Mouse (Mus musculus): ENCODE data around the gene Zzz3.

The Zzz3 gene

DNA sequence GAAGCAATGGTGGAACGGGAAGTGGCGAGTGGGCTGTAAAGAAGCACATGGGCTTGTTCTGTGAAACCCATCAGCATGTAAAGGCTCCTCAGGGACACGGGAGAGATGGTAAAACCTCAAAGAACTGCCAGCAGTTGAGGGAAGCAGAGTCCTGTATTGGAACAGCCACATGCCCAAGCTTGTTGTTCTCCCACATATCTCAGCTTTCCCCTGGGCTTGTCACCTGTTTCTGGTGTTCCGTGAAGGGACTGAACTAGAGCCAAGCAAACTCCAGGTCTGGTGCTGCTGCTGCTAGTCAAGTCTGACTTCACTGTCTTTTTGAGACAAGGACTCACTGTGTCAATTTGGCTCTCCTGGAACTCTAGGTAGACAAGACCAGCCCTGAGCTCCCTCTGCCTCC, 72.0 kb downstream of the Zzz3 start:
- no peak for DNase-seq (ENCODE audit: low spot score)

DNA sequence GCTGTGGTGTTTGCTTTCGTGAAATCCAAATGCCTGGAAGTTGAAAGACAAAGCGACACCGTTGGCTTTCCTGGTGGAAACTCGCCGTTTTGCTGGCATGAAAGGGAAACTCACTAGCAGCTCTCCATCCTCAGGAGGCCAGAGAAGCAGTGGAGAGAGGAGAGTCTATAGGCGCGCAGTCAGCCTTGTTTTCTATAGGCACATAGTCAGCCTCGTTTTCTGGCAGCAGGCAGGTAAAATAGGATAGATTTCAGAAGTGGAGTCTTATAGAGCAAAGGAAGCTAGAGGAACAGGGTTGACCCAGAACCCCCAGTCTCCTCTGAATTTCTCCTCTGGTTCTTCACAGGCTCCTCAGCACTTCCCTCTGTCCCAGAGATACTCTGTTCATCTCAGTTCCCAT, 72.8 kb downstream of the Zzz3 start:
- DNase-seq (ENCODE audit: low spot score) = no peak

DNA sequence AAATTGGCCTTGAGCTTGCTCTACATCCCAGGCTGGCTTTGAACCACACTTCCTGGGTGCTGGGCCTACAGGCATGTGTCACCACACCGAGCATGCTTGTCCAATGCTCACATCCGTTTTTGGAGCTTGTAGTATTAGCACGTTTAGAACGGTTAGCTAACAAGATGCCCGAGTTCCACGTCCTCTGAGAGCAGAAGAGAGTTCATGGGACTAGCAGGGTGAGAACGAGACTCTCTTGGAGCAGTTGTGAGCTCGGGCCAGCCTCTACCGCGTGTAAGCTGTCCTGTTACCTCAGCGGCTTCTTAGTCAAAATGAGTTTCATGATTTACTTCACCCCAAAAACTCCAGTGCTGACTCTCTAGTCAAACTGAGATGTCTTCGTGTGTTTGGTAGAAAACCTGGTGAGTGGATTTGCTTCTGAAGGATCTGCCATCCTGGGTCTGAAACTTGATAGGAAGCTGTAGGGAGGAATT, 73.3 kb downstream of the Zzz3 start:
- no peak for DNase-seq (ENCODE audit: low spot score)

DNA sequence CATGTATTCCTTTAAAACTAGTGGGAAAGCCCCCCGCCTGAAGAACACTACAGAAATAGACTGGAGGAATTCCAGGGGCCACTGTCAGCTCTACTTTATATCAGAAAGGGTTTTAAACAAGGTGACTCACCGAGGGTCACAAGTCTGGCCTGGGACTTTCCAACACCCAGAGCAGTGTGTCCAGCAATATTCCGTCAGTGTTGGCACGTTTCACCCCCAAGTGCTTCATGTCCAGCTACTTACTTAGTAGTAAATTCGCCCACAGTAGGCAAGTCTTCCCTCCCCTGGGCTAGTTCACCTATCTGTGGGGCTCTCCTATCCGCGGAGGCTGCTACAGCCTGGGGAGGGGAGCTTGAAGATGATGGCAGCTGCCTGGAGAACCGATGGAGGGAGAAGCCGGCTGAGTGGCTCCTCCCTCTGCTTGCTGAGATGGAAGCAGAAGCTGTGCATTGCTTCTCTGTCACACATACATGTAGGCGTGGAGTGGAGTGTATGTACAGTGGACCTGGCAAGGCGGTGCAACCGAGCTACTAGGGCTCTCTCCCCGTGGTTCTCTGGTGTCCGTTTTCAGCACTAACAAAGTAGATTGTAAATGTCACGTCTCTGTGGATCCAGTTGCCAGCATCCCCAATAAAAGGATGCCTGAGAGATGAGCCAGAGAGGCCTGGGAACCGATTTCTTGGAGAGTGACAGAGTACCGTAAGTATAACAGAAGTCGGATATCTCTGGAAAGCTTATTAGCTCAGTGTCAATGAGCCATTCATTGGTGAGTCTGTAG, 74.3 kb downstream of the Zzz3 start:
- DNase-seq (ENCODE audit: low spot score) = no peak

DNA sequence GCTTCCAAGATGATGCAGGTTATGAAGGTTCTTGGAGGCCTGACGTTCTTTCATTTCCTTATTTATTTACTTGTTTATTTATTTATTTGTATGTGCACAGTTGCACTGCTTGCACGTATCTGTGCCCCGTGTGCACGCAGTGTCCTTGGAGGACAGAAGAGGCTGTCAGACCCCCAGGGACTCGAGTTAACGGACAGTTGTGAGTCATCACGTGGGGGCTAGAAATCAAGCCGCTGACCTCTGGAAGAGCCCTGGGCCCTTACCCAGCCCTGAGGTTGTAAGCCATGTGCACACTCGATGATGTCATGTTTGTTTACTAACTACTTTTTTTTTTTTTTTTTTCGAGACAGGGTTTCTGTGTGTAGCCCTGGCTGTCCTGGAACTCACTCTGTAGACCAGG, 75.1 kb downstream of the Zzz3 start:
- DNase-seq (ENCODE audit: low spot score) = no peak

DNA sequence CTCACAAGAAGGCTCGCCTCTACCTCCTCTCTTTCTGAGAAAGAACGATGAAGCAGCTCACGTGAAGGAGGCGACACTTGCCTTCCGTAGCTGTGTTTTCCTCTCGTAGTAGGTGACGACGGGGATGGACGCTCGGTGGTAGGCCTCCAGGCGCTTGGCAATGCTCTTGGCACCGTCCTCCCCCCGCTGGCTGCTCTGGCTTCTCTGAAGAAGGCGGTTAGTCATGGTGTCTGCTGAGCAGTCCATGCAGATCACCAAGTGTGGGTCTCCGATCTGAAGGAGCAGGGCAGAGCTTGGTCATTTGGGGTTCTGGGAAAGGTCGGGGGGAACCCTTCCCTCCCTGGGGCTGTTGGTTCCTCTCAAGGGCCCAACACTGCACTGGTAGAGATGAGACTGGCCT, 77.4 kb downstream of the Zzz3 start:
- DNase-seq (ENCODE audit: low spot score) = no peak

DNA sequence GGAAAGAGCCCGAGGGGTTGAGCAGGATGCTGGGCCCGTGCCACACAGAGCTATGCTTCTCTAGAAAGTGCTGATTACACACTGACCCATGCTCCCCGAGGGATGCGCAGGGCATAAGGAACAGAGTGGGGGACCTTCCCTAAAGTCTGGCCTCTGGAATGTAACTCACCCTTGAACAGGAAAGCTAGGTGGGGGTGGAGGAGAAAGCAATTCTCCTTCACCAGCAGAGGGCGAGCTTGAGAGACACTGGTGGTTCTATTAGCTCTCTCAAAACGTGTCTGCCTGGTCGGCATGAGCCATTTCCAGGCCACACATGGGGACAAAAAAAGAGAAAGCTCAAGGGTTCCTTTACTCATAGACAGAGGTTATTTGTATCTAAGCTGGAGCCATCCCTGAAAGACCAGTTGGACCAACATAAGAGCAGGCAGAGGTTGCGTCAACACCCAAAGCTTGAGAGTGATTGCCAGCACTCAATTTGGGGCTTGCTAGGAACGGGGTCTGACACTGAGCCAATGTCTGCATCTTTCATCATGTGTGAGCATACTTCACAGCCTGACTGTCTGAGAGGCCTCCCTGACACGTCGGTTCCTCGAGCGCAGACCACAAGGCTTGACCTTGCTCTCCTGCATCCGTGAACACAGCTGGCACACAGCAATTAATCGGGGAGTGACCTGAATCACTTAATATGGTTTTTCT, 79.5 kb downstream of the Zzz3 start:
- DNase-seq (ENCODE audit: low spot score) = peak; percentile 46

DNA sequence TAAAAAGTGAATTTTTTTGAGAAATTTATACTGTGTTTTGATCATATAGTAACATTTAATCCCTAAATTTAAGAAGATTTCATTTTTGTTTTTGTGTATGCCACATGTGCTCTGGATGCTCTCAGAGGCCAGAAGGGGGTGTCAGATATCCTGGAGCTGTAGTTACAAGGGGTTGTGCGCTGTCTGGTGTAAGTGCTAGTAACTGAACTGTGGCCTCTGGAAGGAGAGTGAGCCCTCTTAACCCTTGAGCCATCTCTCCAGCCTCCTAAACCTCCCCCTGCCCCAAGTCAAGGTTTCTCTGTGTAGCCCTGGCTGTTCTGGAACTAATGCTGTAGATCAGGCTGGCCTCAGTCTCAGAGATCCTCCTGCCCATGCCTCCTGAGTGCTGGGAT, 80.0 kb downstream of the Zzz3 start:
- no peak for DNase-seq (ENCODE audit: low spot score)

DNA sequence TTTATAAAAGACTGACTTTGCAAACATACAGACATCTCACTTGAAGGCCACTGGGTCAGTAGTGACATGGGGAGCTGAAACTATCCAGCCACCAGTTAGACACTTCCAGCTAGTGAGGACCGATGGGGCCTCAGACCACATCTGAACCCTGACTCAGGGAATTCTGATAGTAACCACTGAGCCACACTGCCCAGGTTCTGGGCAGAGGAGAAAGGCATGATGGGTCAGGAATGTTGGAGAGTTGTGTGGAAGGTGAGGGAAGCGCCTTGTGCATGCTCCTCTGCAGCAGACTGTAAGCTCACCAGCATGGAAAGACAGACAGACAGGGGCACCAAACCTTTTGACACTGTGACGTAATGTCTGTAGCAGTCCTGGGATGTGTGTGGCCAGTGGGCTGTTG, 80.6 kb downstream of the Zzz3 start:
- no peak for DNase-seq (ENCODE audit: low spot score)

DNA sequence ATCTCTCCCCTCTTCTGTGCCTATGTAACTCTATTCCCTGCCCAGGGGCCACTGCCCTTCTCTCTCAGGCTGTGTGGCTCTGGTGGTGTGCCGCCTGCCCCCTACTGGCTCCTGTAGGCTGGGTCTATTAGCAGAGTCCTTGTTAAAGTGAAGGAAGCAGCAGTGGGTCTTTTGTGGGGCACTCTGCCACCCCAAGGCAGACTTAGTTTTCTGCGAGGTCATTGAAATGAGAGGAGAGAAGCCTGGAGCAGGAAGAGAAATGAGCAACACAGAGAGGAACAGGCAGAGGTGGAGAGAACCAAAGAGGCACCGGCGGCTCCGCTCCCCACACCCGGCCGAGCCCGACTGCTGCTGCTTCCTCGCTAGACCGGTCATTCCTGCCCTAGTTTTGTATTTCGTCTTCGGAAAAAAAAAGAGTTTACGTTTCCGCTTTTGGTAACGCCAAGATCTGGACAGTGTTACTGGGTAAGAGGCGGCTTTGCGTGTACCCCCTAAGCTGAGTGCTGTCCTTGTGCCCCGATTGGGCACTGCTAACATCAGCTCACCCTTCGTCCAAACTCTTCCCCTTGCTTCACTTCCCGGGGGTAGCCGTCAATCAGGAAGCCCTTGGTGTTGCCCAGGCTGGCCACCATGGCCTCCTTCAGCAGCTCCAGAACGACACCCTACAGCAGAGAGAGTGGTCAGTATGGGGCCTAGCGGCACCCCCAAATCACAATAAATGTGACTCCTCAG, 82.7 kb downstream of the Zzz3 start:
- peak; percentile 70 for DNase-seq (ENCODE audit: low spot score)

DNA sequence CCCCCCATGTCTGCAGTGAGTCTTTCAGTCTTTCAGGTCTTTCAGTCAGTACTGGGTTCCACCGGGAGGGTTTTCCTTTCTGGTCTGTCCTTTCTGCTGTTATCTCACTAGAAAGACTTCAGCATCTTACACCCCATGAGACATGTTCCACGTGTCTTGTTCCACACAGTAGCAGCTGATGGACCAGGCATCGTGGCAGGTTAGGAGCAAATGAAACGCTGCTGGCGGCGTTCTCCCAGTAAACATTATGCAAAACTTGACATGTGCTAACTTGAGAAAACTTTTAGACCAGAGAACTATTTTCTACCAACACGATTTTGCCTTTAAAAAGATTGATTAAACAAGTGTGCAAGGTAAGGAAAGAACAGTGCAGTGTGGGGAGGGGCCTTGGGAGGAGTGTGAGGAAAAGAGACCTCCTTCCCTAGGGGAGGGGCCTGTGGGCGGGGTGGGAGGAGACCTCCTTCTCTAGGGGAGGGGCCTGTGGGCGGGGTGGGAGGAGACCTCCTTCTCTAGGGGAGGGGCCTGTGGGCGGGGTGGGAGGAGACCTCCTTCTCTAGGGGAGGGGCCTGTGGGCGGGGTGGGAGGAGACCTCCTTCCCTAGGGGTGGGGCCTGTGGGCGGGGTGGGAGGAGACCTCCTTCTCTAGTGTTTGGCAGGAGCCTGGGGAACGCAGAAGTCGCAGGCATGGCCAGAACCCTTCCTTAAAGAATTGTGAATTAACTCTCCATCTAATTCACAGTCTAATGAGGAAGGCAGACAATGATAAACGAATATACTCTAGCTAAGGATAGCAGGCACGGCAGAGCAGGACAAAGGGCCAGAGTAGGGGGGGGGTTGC, 83.5 kb downstream of the Zzz3 start:
- peak; percentile 70 for DNase-seq (ENCODE audit: low spot score)

DNA sequence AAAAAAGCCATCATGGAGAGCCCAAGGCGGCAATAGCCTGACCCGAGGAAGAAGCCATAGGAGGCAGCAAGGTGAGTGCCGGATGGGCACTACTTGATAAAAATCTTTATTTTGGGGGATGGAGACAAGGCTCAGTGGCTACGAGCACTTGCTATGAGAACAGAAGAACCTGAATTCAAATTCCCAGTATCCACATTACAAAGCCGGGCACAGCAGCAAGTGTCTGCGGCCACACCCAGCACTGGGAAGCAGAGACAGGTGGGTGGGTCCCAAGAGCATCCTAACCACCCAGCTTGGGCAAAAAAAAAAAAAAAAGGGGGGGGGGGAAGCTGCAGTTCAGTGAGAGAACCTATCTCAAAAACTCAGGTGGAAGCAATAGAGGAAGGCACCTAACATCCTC, 85.1 kb downstream of the Zzz3 start:
- no peak for DNase-seq (ENCODE audit: low spot score)

DNA sequence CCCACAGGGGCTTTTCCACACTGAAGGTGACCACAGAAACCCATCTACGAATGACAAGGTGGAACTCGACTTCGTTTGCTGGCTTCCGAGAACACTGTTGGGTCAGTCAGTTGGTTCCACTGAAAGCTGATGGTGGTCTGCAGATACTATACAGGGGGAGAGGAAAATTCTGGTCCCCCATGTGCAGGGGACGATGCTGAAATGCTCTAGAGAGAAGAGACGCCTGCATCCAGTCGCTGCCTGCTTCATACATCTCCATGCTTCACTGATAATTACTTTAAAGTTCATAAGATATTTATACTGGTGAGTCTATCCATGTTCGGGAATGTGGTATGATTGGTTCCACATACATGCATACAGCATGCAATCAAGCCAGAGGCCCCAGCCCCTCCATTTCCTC, 86.9 kb downstream of the Zzz3 start:
- DNase-seq (ENCODE audit: low spot score) = no peak

DNA sequence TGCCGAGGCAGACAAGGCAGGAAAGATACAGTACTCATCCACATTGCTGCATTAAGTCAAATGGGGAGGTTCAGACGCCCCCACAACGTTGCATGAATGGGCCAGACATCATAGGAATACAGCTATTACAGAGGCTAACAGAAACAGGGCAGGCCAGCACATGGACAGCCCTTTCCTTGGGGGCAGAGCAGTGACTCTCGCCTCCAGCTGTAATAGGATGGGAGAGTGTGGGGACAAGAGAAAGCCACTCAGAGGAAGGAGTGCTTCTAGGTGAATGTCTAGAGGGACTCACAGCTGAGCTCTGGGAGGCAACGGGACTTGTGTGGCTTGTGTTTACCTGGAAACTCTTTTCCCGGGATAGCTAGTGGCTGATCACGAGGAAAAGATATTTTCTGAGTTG, 88.5 kb downstream of the Zzz3 start:
- no peak for DNase-seq (ENCODE audit: low spot score)

DNA sequence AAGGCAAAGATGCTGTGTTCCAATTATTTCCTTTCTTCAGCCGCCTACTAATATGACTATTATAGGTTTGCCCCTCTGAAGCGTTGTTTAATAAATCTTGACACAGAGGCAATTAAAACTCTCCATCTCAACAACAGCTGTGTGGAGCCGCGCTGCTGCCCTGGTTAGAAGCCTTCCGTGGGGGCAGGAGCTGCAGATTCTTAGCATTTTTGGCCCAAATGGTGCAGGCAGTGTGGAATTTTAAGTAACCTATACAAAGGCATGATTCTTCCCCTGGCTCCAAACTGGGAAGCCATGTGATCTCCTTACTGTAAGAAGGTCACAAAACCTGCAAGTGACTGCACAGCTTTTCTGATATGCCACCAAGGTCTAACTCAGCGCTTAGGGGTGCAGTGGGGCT, 88.9 kb downstream of the Zzz3 start:
- DNase-seq (ENCODE audit: low spot score) = no peak

DNA sequence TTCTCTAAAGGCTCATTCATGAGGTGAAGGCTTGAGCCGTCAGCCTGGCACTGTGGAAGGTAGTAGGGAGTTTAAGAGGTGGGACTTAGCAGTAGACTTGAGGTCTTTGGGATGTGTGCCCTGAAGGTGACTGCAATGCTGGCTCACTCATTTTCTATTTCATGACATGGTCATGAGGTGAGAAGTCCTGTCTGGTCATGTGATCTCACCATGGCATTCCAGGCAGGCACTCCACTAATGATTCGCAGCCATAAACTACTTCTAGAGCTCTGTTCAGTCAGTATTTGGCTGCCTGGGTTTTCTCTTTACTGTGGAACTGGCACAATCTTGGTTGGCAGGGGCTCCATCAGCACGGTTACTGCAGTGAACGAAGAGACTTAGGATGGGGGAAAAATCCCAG, 93.7 kb downstream of the Zzz3 start:
- DNase-seq (ENCODE audit: low spot score) = no peak

DNA sequence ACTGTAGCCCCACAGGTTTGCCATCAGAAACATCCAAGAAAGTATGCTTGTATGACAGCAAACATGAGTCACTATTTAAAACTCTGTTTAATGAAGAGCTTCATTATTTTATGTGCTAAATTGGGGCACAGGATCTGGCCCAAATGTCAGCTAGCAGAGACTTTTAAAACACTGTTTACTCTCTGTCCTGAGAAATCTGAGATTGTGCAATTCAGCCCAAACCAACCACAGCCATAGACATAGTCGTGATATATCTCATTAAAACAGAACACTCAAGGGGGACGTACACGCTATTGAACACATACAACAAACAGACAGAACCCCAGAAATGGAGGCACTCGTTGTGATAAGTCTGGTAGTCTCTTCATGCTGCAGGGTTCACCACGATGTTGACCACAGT, 95.2 kb downstream of the Zzz3 start:
- no peak for DNase-seq (ENCODE audit: low spot score)

DNA sequence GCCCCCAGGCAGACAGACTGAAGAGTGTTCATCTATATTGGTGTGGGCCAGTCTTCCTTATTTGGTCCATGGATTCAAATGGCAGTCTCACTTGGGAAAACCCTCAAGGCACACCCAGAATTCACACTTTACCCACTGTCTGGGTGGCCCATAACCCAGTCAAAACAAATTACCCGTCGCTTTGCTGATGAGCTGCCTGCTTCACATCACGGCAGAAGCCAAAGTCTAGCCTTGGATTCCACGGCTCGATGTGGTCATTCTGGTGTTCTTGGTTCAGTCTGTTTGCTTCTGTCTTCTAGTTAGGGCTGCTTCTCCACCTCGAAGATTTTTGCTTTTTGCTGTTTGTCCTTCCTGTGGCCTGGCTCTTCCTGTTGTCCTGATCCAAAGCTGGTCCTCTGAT, 97.0 kb downstream of the Zzz3 start:
- DNase-seq (ENCODE audit: low spot score) = no peak

DNA sequence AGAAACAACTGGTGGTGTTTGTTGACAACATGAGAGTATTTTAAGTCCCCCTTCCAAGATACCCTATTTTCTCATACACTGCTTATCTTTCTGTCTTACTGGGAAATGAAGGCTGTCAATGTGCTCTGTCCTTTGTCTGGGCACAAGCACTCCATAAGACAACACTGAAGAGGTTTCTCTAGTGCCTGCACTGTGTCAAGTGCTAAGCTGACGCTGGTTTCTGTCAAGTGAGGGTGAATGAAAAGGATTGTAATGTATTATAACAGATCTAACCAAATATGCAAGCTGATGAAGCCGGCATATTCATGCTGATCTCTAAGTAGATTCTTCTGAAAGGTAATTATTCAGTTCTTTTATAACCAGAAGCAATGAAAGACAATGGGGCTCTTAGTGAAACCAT, 98.5 kb downstream of the Zzz3 start:
- no peak for DNase-seq (ENCODE audit: low spot score)

DNA sequence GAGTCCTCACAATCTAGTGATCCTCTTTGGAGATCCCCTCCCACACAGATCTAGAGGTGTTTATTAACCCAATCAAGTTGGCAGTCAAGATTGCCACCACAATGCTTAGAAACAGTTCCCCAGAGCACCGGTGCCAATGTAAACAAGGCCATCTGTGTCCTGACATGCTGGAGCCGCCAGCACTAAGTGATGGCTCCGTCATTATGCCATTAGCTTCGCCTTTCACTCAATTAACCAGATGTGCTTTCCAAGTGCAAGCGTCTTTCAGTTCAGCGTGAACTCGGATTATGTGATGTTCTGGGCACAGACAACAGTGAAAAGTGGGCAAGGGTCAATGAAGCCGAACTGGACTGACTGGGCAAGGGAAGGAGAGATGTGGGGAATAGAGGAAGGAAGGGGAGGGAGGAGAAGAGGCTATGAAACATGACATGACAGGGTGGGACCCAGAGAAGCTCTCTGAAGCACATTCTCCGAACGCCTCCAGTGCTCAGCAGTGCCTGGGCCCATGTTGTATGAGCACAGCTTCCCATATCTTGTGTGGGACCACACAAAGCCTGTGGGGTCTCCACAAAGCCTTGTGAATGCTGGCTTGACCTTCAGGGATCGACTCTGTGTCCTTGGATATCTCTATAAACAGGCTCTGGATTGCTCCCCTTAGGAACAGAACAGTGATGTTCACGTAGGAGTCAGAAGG, 99.5 kb downstream of the Zzz3 start:
- no peak for DNase-seq (ENCODE audit: low spot score)

DNA sequence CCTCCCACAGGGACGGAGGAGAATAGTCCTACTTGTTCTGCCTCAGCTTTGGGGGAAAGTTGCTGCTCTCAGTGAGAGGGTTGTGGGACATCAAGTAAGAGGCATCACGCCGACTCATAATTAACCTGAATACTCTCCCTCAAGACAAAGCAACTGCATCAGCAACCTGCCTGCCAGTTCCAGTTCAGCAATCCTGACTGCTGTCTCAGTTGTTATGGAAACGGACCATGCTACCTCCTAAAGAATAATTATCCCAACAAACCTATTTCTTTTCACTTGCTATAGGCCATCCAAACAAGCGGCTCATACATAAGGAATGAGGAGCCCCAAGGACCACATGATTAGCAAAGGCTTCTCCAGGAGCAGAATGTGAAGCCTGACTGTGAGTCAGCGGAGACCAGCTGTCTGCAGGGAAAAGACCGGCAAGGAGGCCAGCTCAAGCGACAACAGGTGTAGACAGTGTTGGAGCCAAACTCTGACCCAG, 100.2 kb downstream of the Zzz3 start:
- no peak for DNase-seq (ENCODE audit: low spot score)
